Mouse (Mus musculus): ENCODE measurements at regions not wholly inside any gene's neighbourhood (a gene's known extent, or its start where the extent isn't known, plus 50 kb on each side); places are given as distances from the start of the nearest gene placed in this dataset.

GRCm38 (mm10) chr8:34574009-34574408, 462.5 kb upstream of the Gm10131 start:
- in situ Hi-C loops (cut with MboI, MseI), result no loop called here

- in situ Hi-C loops (cut with MboI, MseI), result no loop called here
Observed at GRCm38 (mm10) chr8:34573007-34573881, 461.7 kb upstream of the Gm10131 start.

- in situ Hi-C loops (cut with MboI, MseI), result no loop called here
Observed at GRCm38 (mm10) chr8:34571736-34572135, 460.2 kb upstream of the Gm10131 start.

GRCm38 (mm10) chr8:34562278-34562677, 450.7 kb upstream of the Gm10131 start:
- in situ Hi-C loops (cut with MboI, MseI), result no loop called here

GRCm38 (mm10) chr8:34549786-34550185, 438.2 kb upstream of the Gm10131 start:
- in situ Hi-C loops (cut with MboI, MseI), result no loop called here

GRCm38 (mm10) chr8:34546815-34547214, 435.3 kb upstream of the Gm10131 start:
- in situ Hi-C loops (cut with MboI, MseI), result no loop called here

- in situ Hi-C loops (cut with MboI, MseI), result loop anchor here (5.0 kb wide), 1 partner anchor 70 kb away; no protein-coding TSS in a partner anchor
Observed at GRCm38 (mm10) chr8:34542361-34543038, 431.0 kb upstream of the Gm10131 start.

- in situ Hi-C loops (cut with MboI, MseI), result no loop called here
Observed at GRCm38 (mm10) chr8:34539232-34539631, 427.7 kb upstream of the Gm10131 start.

- in situ Hi-C loops (cut with MboI, MseI), result no loop called here
Observed at GRCm38 (mm10) chr8:34535434-34535833, 423.9 kb upstream of the Gm10131 start.

- in situ Hi-C loops (cut with MboI, MseI), result no loop called here
Observed at GRCm38 (mm10) chr8:34533421-34533820, 421.9 kb upstream of the Gm10131 start.

GRCm38 (mm10) chr8:34530896-34531679, 419.6 kb upstream of the Gm10131 start:
- in situ Hi-C loops (cut with MboI, MseI), result no loop called here

- in situ Hi-C loops (cut with MboI, MseI), result no loop called here
Observed at GRCm38 (mm10) chr8:34530046-34530445, 418.5 kb upstream of the Gm10131 start.

- in situ Hi-C loops (cut with MboI, MseI), result loop anchor here (5.0 to 10.0 kb wide), 2 partner anchors 63 to 205 kb away; no protein-coding TSS in a partner anchor
Observed at GRCm38 (mm10) chr8:34529452-34529851, 417.9 kb upstream of the Gm10131 start.

- in situ Hi-C loops (cut with MboI, MseI), result loop anchor here (5.0 to 10.0 kb wide), 2 partner anchors 64 to 207 kb away; no protein-coding TSS in a partner anchor
Observed at GRCm38 (mm10) chr8:34528213-34528612, 416.7 kb upstream of the Gm10131 start.

GRCm38 (mm10) chr8:34525231-34525630, 413.7 kb upstream of the Gm10131 start:
- in situ Hi-C loops (cut with MboI, MseI), result loop anchor here (5.0 to 10.0 kb wide), 2 partner anchors 67 to 210 kb away; no protein-coding TSS in a partner anchor

- in situ Hi-C loops (cut with MboI, MseI), result loop anchor here (10.0 kb wide), 1 partner anchor 211 kb away; no protein-coding TSS in a partner anchor
Observed at GRCm38 (mm10) chr8:34523849-34524248, 412.3 kb upstream of the Gm10131 start.

- in situ Hi-C loops (cut with MboI, MseI), result loop anchor here (10.0 kb wide), 1 partner anchor 213 kb away; no protein-coding TSS in a partner anchor
Observed at GRCm38 (mm10) chr8:34521316-34521715, 409.8 kb upstream of the Gm10131 start.

GRCm38 (mm10) chr8:34520664-34521063, 409.1 kb upstream of the Gm10131 start:
- in situ Hi-C loops (cut with MboI, MseI), result loop anchor here (10.0 kb wide), 1 partner anchor 214 kb away; no protein-coding TSS in a partner anchor

- in situ Hi-C loops (cut with MboI, MseI), result no loop called here
Observed at GRCm38 (mm10) chr8:34513459-34514090, 402.0 kb upstream of the Gm10131 start.

GRCm38 (mm10) chr8:34505829-34506555, 394.5 kb upstream of the Gm10131 start:
- in situ Hi-C loops (cut with MboI, MseI), result no loop called here
